24 mouse cellular contexts compared by ENCODE assay signal in the genomic region with DNA sequence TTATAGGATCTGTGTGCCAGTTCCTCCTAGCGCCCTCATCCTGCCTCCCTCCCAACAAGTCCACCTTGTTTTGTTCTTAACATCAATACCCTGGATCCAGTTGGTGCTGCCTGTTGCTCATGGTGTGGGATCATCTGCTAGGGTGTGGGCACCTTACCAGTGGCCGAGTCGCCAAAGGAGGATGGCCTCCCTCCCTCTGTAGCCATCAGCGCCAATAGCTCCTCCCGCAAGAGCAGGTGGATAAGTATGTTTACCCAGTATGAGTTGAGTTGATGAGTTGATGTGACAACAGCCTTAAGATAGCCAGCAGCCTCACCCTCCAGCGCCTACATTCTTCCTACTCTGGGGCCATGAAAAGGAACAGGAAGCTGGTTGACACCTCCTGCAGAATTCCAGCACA. TPM values are rescaled to one million over a fixed set of nuclear protein-coding genes. Genes with fewer than 3 reads are reported as not detected.
"Had no signal": no experiment of that assay in that cellular context is flagged by ENCODE, and none has a peak within 500 bp of the region (broad histone marks: within the 10 kb centered on the region; RNA-seq: fewer than 3 reads in every experiment).

No protein-coding gene starts in this region.

- H3K4me2 ChIP-seq: liver, embryonic 13.5 days; liver, embryonic 15.5 days; lung, embryonic 15.5 days; midbrain, embryonic 11.5 days; midbrain, embryonic 13.5 days; neural tube, embryonic 13.5 days; neural tube, embryonic 15.5 days had no signal

- ATAC-seq: liver, postnatal 0 days; lung, postnatal 0 days; midbrain, embryonic 13.5 days; midbrain, embryonic 16.5 days had no signal

- H3K9me3 ChIP-seq: liver, embryonic 13.5 days; liver, embryonic 15.5 days; lung, embryonic 15.5 days; midbrain, embryonic 13.5 days; neural tube, embryonic 13.5 days; neural tube, embryonic 15.5 days had no signal

- H3K4me3 ChIP-seq: liver, embryonic 13.5 days; liver, embryonic 15.5 days; lung, embryonic 15.5 days; midbrain, embryonic 13.5 days; neural tube, embryonic 13.5 days; neural tube, embryonic 15.5 days had no signal

- DNase-seq: liver, embryonic 13.5 days; liver, postnatal 0 days; lung, adult 2 months; lung, postnatal 14 days; lung, postnatal 36 days; retina, postnatal 1 day; right cerebral cortex, adult 18-20 months; right cerebral cortex, postnatal 25 days; right cerebral cortex, postnatal 4 days; spleen, adult 18-20 months; thymus, adult 2 months; thymus, postnatal 25 days; thymus, postnatal 4 days had no signal

- H3K9ac ChIP-seq: liver, embryonic 13.5 days; liver, embryonic 15.5 days; liver, postnatal 0 days; lung, embryonic 15.5 days; midbrain, embryonic 13.5 days; neural tube, embryonic 13.5 days; neural tube, embryonic 15.5 days had no signal

- H3K36me3 ChIP-seq: liver, embryonic 13.5 days; liver, embryonic 15.5 days had no signal

- H3K27ac ChIP-seq: liver, embryonic 13.5 days; liver, embryonic 15.5 days; lung, embryonic 15.5 days; macrophage; midbrain, embryonic 13.5 days; neural tube, embryonic 13.5 days; neural tube, embryonic 15.5 days had no signal

- H3K27me3 ChIP-seq: liver, embryonic 13.5 days; liver, embryonic 15.5 days; lung, embryonic 15.5 days; midbrain, embryonic 13.5 days; neural tube, embryonic 13.5 days; neural tube, embryonic 15.5 days had no signal

RNA-seq across cellular contexts. Expression of a gene that starts 5.4 kb away (rescaled TPM):
- total RNA-seq: megakaryocyte progenitor cell, adult 5-6 weeks; monocyte, adult 5-6 weeks had no signal
- polyA plus RNA-seq: liver, embryonic 13.5 days; liver, embryonic 15.5 days; liver, postnatal 0 days had no signal

RNA-seq across cellular contexts. Expression of a gene that starts 36.6 kb away (rescaled TPM):
- total RNA-seq: megakaryocyte progenitor cell, adult 5-6 weeks; monocyte, adult 5-6 weeks had no signal
- polyA plus RNA-seq: liver, postnatal 0 days had no signal
